Mouse (Mus musculus): ENCODE data around the gene Rtl1. TPM values are rescaled to one million over a fixed set of nuclear protein-coding genes. Genes with fewer than 3 reads are reported as not detected.

The Rtl1 gene
- 0.82 TPM for polyA plus RNA-seq (2014; fragmentation: Illumina TruSeq; extraction: RNeasy Lipid Tissue Mini Kit (QIAGEN cat#74804); ENCODE audit: low read depth, low replicate concordance)

GRCm38 (mm10) chr12:109600230-109600629 lies at the start of gene Rtl1:
Gene Rtl1 (minus strand): TSS chr12:109600330.

Other genes with a start within 250 kb of the Rtl1 start
- gene Dlk1, start 147.5 kb downstream of the Rtl1 start, polyA plus RNA-seq (2014; fragmentation: Illumina TruSeq; extraction: RNeasy Lipid Tissue Mini Kit (QIAGEN cat#74804); ENCODE audit: low read depth, low replicate concordance): 48.1 TPM

Measured in adrenal gland, adult 10 weeks (tissue).